Mouse (Mus musculus) kidney, embryonic 14.5 days (tissue): Measurements from ENCODE around the gene Gm9195. TPM values are rescaled to one million over a fixed set of nuclear protein-coding genes. Genes with fewer than 3 reads are reported as not detected.

Experiments
- ATAC-seq: fragments of 200-750 bp; cut with Nextera tagmentation; 2 replicates; pipeline ENCODE4 v1.8.0; 2017; ENCODE audit warnings: moderate number of reproducible peaks, mild to moderate bottlenecking, moderate TSS enrichment, moderate library complexity; ENCODE audit not compliant: low FRiP score, low TSS enrichment
- H3K27ac ChIP-seq: fragments of 300-500 bp; sonication (generic); 2 replicates; pipeline ENCODE4 v1.5.1; 2014; ENCODE audit warnings: low read depth, mild to moderate bottlenecking, low read length, moderate library complexity, mixed read lengths
- H3K27me3 ChIP-seq: fragments of 300-500 bp; sonication (generic); 2 replicates; pipeline ENCODE4 v1.6.1; 2014; ENCODE audit warnings: mild to moderate bottlenecking, low read length; ENCODE audit not compliant: control insufficient read depth, insufficient read depth
- H3K36me3 ChIP-seq: fragments of 300-500 bp; sonication (generic); 2 replicates; pipeline ENCODE4 v1.6.1; 2014; ENCODE audit warnings: low read length, mixed read lengths; ENCODE audit not compliant: control insufficient read depth, insufficient read depth
- H3K4me1 ChIP-seq: fragments of 300-500 bp; sonication (generic); 2 replicates; pipeline ENCODE4 v1.6.1; 2014; ENCODE audit warnings: low read length, mixed read lengths; ENCODE audit not compliant: control insufficient read depth, insufficient read depth
- H3K4me2 ChIP-seq: fragments of 300-500 bp; sonication (generic); replicated peaks from 2 replicates; pipeline ENCODE4 v1.6.1; 2014; ENCODE audit warnings: low read depth, mild to moderate bottlenecking, low read length
- H3K4me3 ChIP-seq: fragments of 300-500 bp; sonication (generic); 2 replicates; pipeline ENCODE4 v1.5.1; 2014; ENCODE audit warnings: mild to moderate bottlenecking, low read length
- H3K9ac ChIP-seq: fragments of 300-500 bp; sonication (generic); 2 replicates; pipeline ENCODE4 v1.6.1; 2014; ENCODE audit warnings: low read depth, mild to moderate bottlenecking, low read length, moderate library complexity
- H3K9me3 ChIP-seq: fragments of 300-500 bp; sonication (generic); 2 replicates; pipeline ENCODE4 v1.6.1; 2016; ENCODE audit warnings: low read length; ENCODE audit not compliant: control insufficient read depth
- WGBS: fragments of 180-500 bp; shearing (Covaris S2); extraction: QIAGEN DNeasy Blood & Tissue Kit; methylation state at CpG from one replicate; pipeline ENCODE4 v1.1.7; 2014; 5-methylcytosine and 5-hydroxymethylcytosine counted together
- polyA plus RNA-seq: library from polyadenylated mRNA; unstranded; fragments of >200 nt; fragmentation: Nextera tagmentation; extraction: Ambion mirVana; gene quantifications from 2 replicates; pipeline ENCODE4 v1.2.1, GENCODE M21; 2014

The Gm9195 gene
- polyA plus RNA-seq, 1 experiment from 2014 or later, result not detected

- Histone ChIP-seq H3K27ac (no peak overlapping the region), H3K4me2 (no peak overlapping the region), H3K9ac (no peak overlapping the region), H3K27me3 (no peaks in the 10 kb centered on the region), H3K9me3 (no peaks in the 10 kb centered on the region), H3K4me1 (0 out of 2 replicates have a peak, but pooled peaks cover 4% of the 10 kb centered on the region), H3K36me3 (no peaks in the 10 kb centered on the region), H3K4me3 (no peak overlapping the region)
- 58% methylated on average over 4 of the region's 4 CpGs for WGBS
- ATAC-seq, result peak; percentile 37
These were observed 102.3 kb downstream of the Gm9195 start for GRCm38 (mm10) chr14:72389288-72389687.

GRCm38 (mm10) chr14:72377224-72377623, 114.4 kb downstream of the Gm9195 start:
- Histone ChIP-seq H3K9me3 (no peaks in the 10 kb centered on the region), H3K9ac (no peak overlapping the region), H3K4me3 (no peak overlapping the region), H3K4me1 (no peaks in the 10 kb centered on the region), H3K4me2 (no peak overlapping the region), H3K36me3 (no peaks in the 10 kb centered on the region), H3K27ac (no peak overlapping the region), H3K27me3 (no peaks in the 10 kb centered on the region)
- ATAC-seq, result no peak
- 14% methylated on average over 2 of the region's 2 CpGs for WGBS

Other genes starting within 250 kb of the Gm9195 start
- gene Fndc3a, start 218.2 kb upstream of the Gm9195 start, polyA plus RNA-seq, result 33.5 and 55.5 TPM in 2 replicates